Mouse (Mus musculus): ENCODE measurements around the gene Cntrl. TPM values are rescaled to one million over a fixed set of nuclear protein-coding genes. Genes with fewer than 3 reads are reported as not detected.

Cntrl gene
- polyA plus RNA-seq, 1 experiment = 2.6 TPM

GRCm38 (mm10) chr2:35188929-35189328 is 79.6 kb downstream of the Cntrl start:
- Histone ChIP-seq H3K4me3 (no peak overlapping the region), H3ac (ENCODE audit: control insufficient read depth, insufficient read length) (no peak overlapping the region), H3K27me3 (ENCODE audit: control insufficient read depth, insufficient read depth, insufficient read length) (no peaks in the 10 kb centered on the region), H3K4me2 (ENCODE audit: low read depth) (no peak overlapping the region), H3K36me3 (ENCODE audit: control insufficient read depth, insufficient read depth) (peaks cover 75% of the 10 kb centered on the region), H3K79me2 (ENCODE audit: control insufficient read depth, insufficient read depth) (peaks cover 95% of the 10 kb centered on the region)
- no peak for TF ChIP-seq USF1 (IDR thresholded peaks at IDR 0.05; ENCODE audit: low read depth)
- no peak for TF ChIP-seq TCF3 (IDR thresholded peaks at IDR 0.05; ENCODE audit: insufficient read length, low read depth)
- TF ChIP-seq REST (IDR thresholded peaks at IDR 0.05; ENCODE audit: insufficient read depth, insufficient read length) = no peak
- no peak for TF ChIP-seq MAX (IDR thresholded peaks at IDR 0.05; ENCODE audit: low read depth)
- no peak for TF ChIP-seq MYOG (IDR thresholded peaks at IDR 0.05; ENCODE audit: control insufficient read depth in 1 of 3, insufficient read depth in 1 of 3, insufficient read length in 2 of 3, low read depth in 2 of 3)
- no peak for TF ChIP-seq CEBPB (IDR thresholded peaks at IDR 0.05; ENCODE audit: insufficient read depth, poor library complexity, severe bottlenecking)
- no peak for TF ChIP-seq TCF12 (IDR thresholded peaks at IDR 0.05; ENCODE audit: insufficient read depth, poor library complexity, severe bottlenecking)
- TF ChIP-seq SRF (IDR thresholded peaks at IDR 0.05; ENCODE audit: control insufficient read depth, insufficient read length, low read depth) = no peak
- no peak for TF ChIP-seq POLR2A (IDR thresholded peaks at IDR 0.05; ENCODE audit: insufficient read length, low read depth)

- Histone ChIP-seq H3K4me3 (no peak overlapping the region), H3ac (ENCODE audit: control insufficient read depth, insufficient read length) (no peak overlapping the region), H3K36me3 (ENCODE audit: control insufficient read depth, insufficient read depth) (peaks cover 34% of the 10 kb centered on the region), H3K79me2 (ENCODE audit: control insufficient read depth, insufficient read depth) (peaks cover 100% of the 10 kb centered on the region), H3K4me2 (ENCODE audit: low read depth) (no peak overlapping the region), H3K27me3 (ENCODE audit: control insufficient read depth, insufficient read depth, insufficient read length) (no peaks in the 10 kb centered on the region)
- TF ChIP-seq SRF (IDR thresholded peaks at IDR 0.05; ENCODE audit: control insufficient read depth, insufficient read length, low read depth) (no peak), REST (IDR thresholded peaks at IDR 0.05; ENCODE audit: insufficient read depth, insufficient read length) (no peak), MYOG (IDR thresholded peaks at IDR 0.05; ENCODE audit: control insufficient read depth in 1 of 3, insufficient read depth in 1 of 3, insufficient read length in 2 of 3, low read depth in 2 of 3) (no peak), TCF3 (IDR thresholded peaks at IDR 0.05; ENCODE audit: insufficient read length, low read depth) (no peak), MAX (IDR thresholded peaks at IDR 0.05; ENCODE audit: low read depth) (no peak), POLR2A (IDR thresholded peaks at IDR 0.05; ENCODE audit: insufficient read length, low read depth) (no peak), USF1 (IDR thresholded peaks at IDR 0.05; ENCODE audit: low read depth) (no peak), E2F4 (IDR thresholded peaks at IDR 0.05; ENCODE audit: insufficient read depth) (no peak), MYOD1 (IDR thresholded peaks at IDR 0.05; ENCODE audit: control insufficient read depth in 1 of 3, insufficient read length in 2 of 3, low read depth in 2 of 3) (no peak), TCF12 (IDR thresholded peaks at IDR 0.05; ENCODE audit: insufficient read depth, poor library complexity, severe bottlenecking) (no peak), POLR2AphosphoS2 (IDR thresholded peaks at IDR 0.05; ENCODE audit: insufficient read length, low read depth) (no peak), CEBPB (IDR thresholded peaks at IDR 0.05; ENCODE audit: insufficient read depth, poor library complexity, severe bottlenecking) (no peak)
Measured at GRCm38 (mm10) chr2:35193976-35194375, 84.7 kb downstream of the Cntrl start.

GRCm38 (mm10) chr2:35195626-35196544 is 86.6 kb downstream of the Cntrl start:
- peaks cover 15% of the 10 kb centered on the region for H3K36me3 ChIP-seq (ENCODE audit: control insufficient read depth, insufficient read depth)
- H3K4me3 ChIP-seq = no peak overlapping the region
- no peak for TF ChIP-seq CEBPB (IDR thresholded peaks at IDR 0.05; ENCODE audit: insufficient read depth, poor library complexity, severe bottlenecking)
- TF ChIP-seq MYOG (IDR thresholded peaks at IDR 0.05; ENCODE audit: control insufficient read depth in 1 of 3, insufficient read depth in 1 of 3, insufficient read length in 2 of 3, low read depth in 2 of 3) = no peak
- no peak for TF ChIP-seq MYOD1 (IDR thresholded peaks at IDR 0.05; ENCODE audit: control insufficient read depth in 1 of 3, insufficient read length in 2 of 3, low read depth in 2 of 3)
- no peak for TF ChIP-seq MAX (IDR thresholded peaks at IDR 0.05; ENCODE audit: low read depth)
- TF ChIP-seq POLR2AphosphoS2 (IDR thresholded peaks at IDR 0.05; ENCODE audit: insufficient read length, low read depth) = no peak
- no peak overlapping the region for H3K4me2 ChIP-seq (ENCODE audit: low read depth)
- peaks cover 97% of the 10 kb centered on the region for H3K79me2 ChIP-seq (ENCODE audit: control insufficient read depth, insufficient read depth)
- no peaks in the 10 kb centered on the region for H3K27me3 ChIP-seq (ENCODE audit: control insufficient read depth, insufficient read depth, insufficient read length)
- no peak overlapping the region for H3ac ChIP-seq (ENCODE audit: control insufficient read depth, insufficient read length)

GRCm38 (mm10) chr2:35199541-35199940 is 90.2 kb downstream of the Cntrl start:
- H3K4me2 ChIP-seq (ENCODE audit: low read depth) = peak overlapping the region; percentile 96
- H3K4me3 ChIP-seq = peak overlapping the region; percentile 45
- TF ChIP-seq MYOG (IDR thresholded peaks at IDR 0.05; ENCODE audit: control insufficient read depth in 1 of 3, insufficient read depth in 1 of 3, insufficient read length in 2 of 3, low read depth in 2 of 3) (no peak), TCF3 (IDR thresholded peaks at IDR 0.05; ENCODE audit: insufficient read length, low read depth) (no peak), CEBPB (IDR thresholded peaks at IDR 0.05; ENCODE audit: insufficient read depth, poor library complexity, severe bottlenecking) (no peak), REST (IDR thresholded peaks at IDR 0.05; ENCODE audit: insufficient read depth, insufficient read length) (no peak), POLR2A (IDR thresholded peaks at IDR 0.05; ENCODE audit: insufficient read length, low read depth) (no peak), SRF (IDR thresholded peaks at IDR 0.05; ENCODE audit: control insufficient read depth, insufficient read length, low read depth) (no peak), TCF12 (IDR thresholded peaks at IDR 0.05; ENCODE audit: insufficient read depth, poor library complexity, severe bottlenecking) (no peak), MAX (IDR thresholded peaks at IDR 0.05; ENCODE audit: low read depth) (no peak), USF1 (IDR thresholded peaks at IDR 0.05; ENCODE audit: low read depth) (no peak), E2F4 (IDR thresholded peaks at IDR 0.05; ENCODE audit: insufficient read depth) (no peak), POLR2AphosphoS2 (IDR thresholded peaks at IDR 0.05; ENCODE audit: insufficient read length, low read depth) (no peak), MYOD1 (IDR thresholded peaks at IDR 0.05; ENCODE audit: control insufficient read depth in 1 of 3, insufficient read length in 2 of 3, low read depth in 2 of 3) (no peak)
- no peaks in the 10 kb centered on the region for H3K36me3 ChIP-seq (ENCODE audit: control insufficient read depth, insufficient read depth)
- H3K27me3 ChIP-seq (ENCODE audit: control insufficient read depth, insufficient read depth, insufficient read length) = no peaks in the 10 kb centered on the region
- H3ac ChIP-seq (ENCODE audit: control insufficient read depth, insufficient read length) = peak overlapping the region; percentile 89
- peaks cover 61% of the 10 kb centered on the region for H3K79me2 ChIP-seq (ENCODE audit: control insufficient read depth, insufficient read depth)
